13 mouse cellular contexts compared by ENCODE assay signal in the genomic region with DNA sequence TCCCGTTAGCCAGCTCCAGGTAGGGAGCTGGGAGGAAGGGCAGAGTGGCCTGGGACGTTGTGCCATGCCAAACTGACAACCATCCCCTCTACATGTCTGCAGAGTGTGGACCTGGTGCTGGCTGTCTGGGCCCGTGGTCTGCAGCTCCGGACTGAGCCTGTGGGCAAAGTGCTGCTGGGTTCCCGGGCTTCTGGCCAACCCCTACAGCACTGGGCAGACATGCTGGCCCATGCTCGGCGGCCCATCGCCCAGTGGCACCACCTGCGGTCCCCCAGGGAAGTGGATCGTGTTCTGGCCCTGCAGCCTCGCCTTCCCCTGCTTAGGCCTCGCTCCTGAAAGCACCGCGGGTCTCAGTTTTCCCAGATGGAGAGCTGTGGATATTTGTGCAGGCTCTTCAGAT. TPM values are rescaled to one million over a fixed set of nuclear protein-coding genes. Genes with fewer than 3 reads are reported as not detected.
DNase-seq lines count a peak whose midpoint lies in the region; ATAC-seq and TF ChIP-seq lines count a peak whose summit lies in the region.
"Had no signal": no experiment of that assay in that cellular context is flagged by ENCODE, and none has a peak within 500 bp of the region (broad histone marks: within the 10 kb centered on the region; RNA-seq: fewer than 3 reads in every experiment).

No protein-coding gene starts in this region.

- WGBS in kidney, embryonic 15.5 days, result 81% methylated on average over 14 of the region's 14 CpGs
- 84% methylated on average over 14 of the region's 14 CpGs for WGBS in embryonic facial prominence, embryonic 12.5 days
- WGBS in limb, embryonic 14.5 days, result 82% methylated on average over 14 of the region's 14 CpGs
- WGBS in neural tube, embryonic 15.5 days, result 86% methylated on average over 14 of the region's 14 CpGs

- no peak overlapping the region for H3K4me2 ChIP-seq in kidney, embryonic 15.5 days
- H3K4me2 ChIP-seq in embryonic facial prominence, embryonic 12.5 days (replicated peaks), result no peak overlapping the region
- H3K4me2 ChIP-seq in limb, embryonic 14.5 days (replicated peaks; ENCODE audit: low read depth, low read length, severe bottlenecking), result no peak overlapping the region
- no peak overlapping the region for H3K4me2 ChIP-seq in neural tube, embryonic 15.5 days
- H3K4me2 ChIP-seq: hindbrain, embryonic 12.5 days; midbrain, embryonic 12.5 days had no signal

- peaks cover 32% of the 10 kb centered on the region for H3K4me1 ChIP-seq in kidney, embryonic 15.5 days
- peaks cover 16% of the 10 kb centered on the region for H3K4me1 ChIP-seq in embryonic facial prominence, embryonic 12.5 days
- H3K4me1 ChIP-seq in limb, embryonic 14.5 days (ENCODE audit: control insufficient read depth, insufficient read depth, low read length), result peaks cover 25% of the 10 kb centered on the region
- peaks cover 5% of the 10 kb centered on the region for H3K4me1 ChIP-seq in neural tube, embryonic 15.5 days
- H3K4me1 ChIP-seq: midbrain, embryonic 12.5 days had no signal

- peak; percentile 67 for DNase-seq in gastrocnemius, adult 18-20 months (ENCODE audit: low spot score)
- no peak for DNase-seq in gastrocnemius, postnatal 4 days (ENCODE audit: low spot score in 2 of 2)
- no peak for DNase-seq in kidney, postnatal 36 days
- DNase-seq in limb, embryonic 14.5 days (ENCODE audit: low spot score), result no peak
- no peak for DNase-seq in adrenal gland, adult 8-10 months

- no peak for ATAC-seq in kidney, embryonic 15.5 days (replicated peaks; ENCODE audit: low FRiP score)
- ATAC-seq in embryonic facial prominence, embryonic 12.5 days (ENCODE audit: insufficient number of reproducible peaks, insufficient read depth, low FRiP score, low TSS enrichment), result no peak
- ATAC-seq in limb, embryonic 14.5 days (ENCODE audit: low FRiP score, low read depth), result no peak
- ATAC-seq in neural tube, embryonic 15.5 days (ENCODE audit: low FRiP score), result no peak

- no peak overlapping the region for H3K27ac ChIP-seq in kidney, embryonic 15.5 days
- H3K27ac ChIP-seq in embryonic facial prominence, embryonic 12.5 days, result peak overlapping the region; percentile 89
- peak overlapping the region; percentile 40; the same call in 1 of the 2 replicates for H3K27ac ChIP-seq in limb, embryonic 14.5 days (replicated peaks; ENCODE audit: low read depth, low read length)
- H3K27ac ChIP-seq in neural tube, embryonic 15.5 days (replicated peaks), result no peak overlapping the region
- H3K27ac ChIP-seq: hindbrain, embryonic 12.5 days; left cerebral cortex, adult 2 months; midbrain, embryonic 12.5 days had no signal

- H3K27me3 ChIP-seq in kidney, embryonic 15.5 days, result no peaks in the 10 kb centered on the region
- no peaks in the 10 kb centered on the region for H3K27me3 ChIP-seq in embryonic facial prominence, embryonic 12.5 days
- no peaks in the 10 kb centered on the region for H3K27me3 ChIP-seq in limb, embryonic 14.5 days (ENCODE audit: control insufficient read depth, insufficient read depth, low read length)
- H3K27me3 ChIP-seq in neural tube, embryonic 15.5 days (replicated peaks), result no peaks in the 10 kb centered on the region
- H3K27me3 ChIP-seq: hindbrain, embryonic 12.5 days; midbrain, embryonic 12.5 days had no signal

- TF ChIP-seq POLR2A in limb, embryonic 14.5 days (IDR thresholded peaks at IDR 0.05; ENCODE audit: borderline replicate concordance, extremely low read depth, insufficient read depth, insufficient read length), result no peak

- no peaks in the 10 kb centered on the region for H3K9me3 ChIP-seq in kidney, embryonic 15.5 days (replicated peaks)
- no peaks in the 10 kb centered on the region for H3K9me3 ChIP-seq in embryonic facial prominence, embryonic 12.5 days
- no peaks in the 10 kb centered on the region for H3K9me3 ChIP-seq in limb, embryonic 14.5 days (ENCODE audit: control insufficient read depth, low read length)
- no peaks in the 10 kb centered on the region for H3K9me3 ChIP-seq in neural tube, embryonic 15.5 days (replicated peaks)
- H3K9me3 ChIP-seq: hindbrain, embryonic 12.5 days; midbrain, embryonic 12.5 days had no signal

- H3K4me3 ChIP-seq in kidney, embryonic 15.5 days (replicated peaks), result no peak overlapping the region
- no peak overlapping the region for H3K4me3 ChIP-seq in embryonic facial prominence, embryonic 12.5 days
- H3K4me3 ChIP-seq in limb, embryonic 14.5 days (replicated peaks; ENCODE audit: low read length), result no peak overlapping the region
- H3K4me3 ChIP-seq in neural tube, embryonic 15.5 days (replicated peaks), result no peak overlapping the region
- H3K4me3 ChIP-seq: hindbrain, embryonic 12.5 days; left cerebral cortex, adult 2 months; midbrain, embryonic 12.5 days had no signal

- H3K9ac ChIP-seq in kidney, embryonic 15.5 days, result 0 out of 2 replicates have a peak overlapping the region, but pooled peaks have one; percentile 3
- no peak overlapping the region; the same call in none of the 2 replicates for H3K9ac ChIP-seq in embryonic facial prominence, embryonic 12.5 days
- H3K9ac ChIP-seq in limb, embryonic 14.5 days (ENCODE audit: low read depth, low read length, severe bottlenecking), result no peak overlapping the region; the same call in none of the 2 replicates
- H3K9ac ChIP-seq in neural tube, embryonic 15.5 days (replicated peaks), result no peak overlapping the region
- H3K9ac ChIP-seq: hindbrain, embryonic 12.5 days; liver, postnatal 0 days; midbrain, embryonic 12.5 days had no signal

- no peaks in the 10 kb centered on the region for H3K36me3 ChIP-seq in kidney, embryonic 15.5 days
- no peaks in the 10 kb centered on the region for H3K36me3 ChIP-seq in embryonic facial prominence, embryonic 12.5 days
- H3K36me3 ChIP-seq in limb, embryonic 14.5 days (ENCODE audit: control insufficient read depth, insufficient read depth, low read length), result no peaks in the 10 kb centered on the region
- H3K36me3 ChIP-seq in neural tube, embryonic 15.5 days, result no peaks in the 10 kb centered on the region
- H3K36me3 ChIP-seq: hindbrain, embryonic 12.5 days; midbrain, embryonic 12.5 days had no signal

RNA-seq across cellular contexts. Expression of a gene that starts 1.6 kb away (rescaled TPM):
- over 10,000 TPM; 19,257 to 20,060 TPM for total RNA-seq in gastrocnemius, adult 18-20 months (2021)
- 1,000 to 10,000 TPM; 7,757 to 8,026 TPM for total RNA-seq in gastrocnemius, postnatal 4 days (2021)
- 19.0 and 45.8 TPM in 2 replicates for polyA plus RNA-seq in kidney, embryonic 15.5 days (2015; fragmentation: Nextera tagmentation; extraction: Ambion mirVana)
- polyA plus RNA-seq in embryonic facial prominence, embryonic 12.5 days (2016; fragmentation: Nextera tagmentation; extraction: Ambion mirVana), result 7.1 and 9.6 TPM in 2 replicates
- polyA plus RNA-seq in limb, embryonic 14.5 days (2012; rRNA removed), result 60.8 and 156 TPM in 2 replicates
- polyA plus RNA-seq in limb, embryonic 14.5 days (2014; fragmentation: Nextera tagmentation; extraction: Ambion mirVana), result 76.8 and 134 TPM in 2 replicates
- 16.4 and 24.8 TPM in 2 replicates for polyA plus RNA-seq in neural tube, embryonic 15.5 days (2015; fragmentation: Nextera tagmentation; extraction: Ambion mirVana)
- total RNA-seq in adrenal gland, adult 8-10 months (2022), result 1 to 10 TPM in 1 of 4 experiments, under 1 TPM in 3; 0.43 to 1.1 (median 0.85) TPM

RNA-seq across cellular contexts. Expression of a gene that starts 5.3 kb away (rescaled TPM):
- total RNA-seq in gastrocnemius, adult 18-20 months (2021), result not detected
- not detected for total RNA-seq in gastrocnemius, postnatal 4 days (2021)
- 0.62 and 1.3 TPM in 2 replicates for polyA plus RNA-seq in kidney, embryonic 15.5 days (2015; fragmentation: Nextera tagmentation; extraction: Ambion mirVana)
- 0.35 TPM in 1 of 2 replicates, not detected in the other for polyA plus RNA-seq in embryonic facial prominence, embryonic 12.5 days (2016; fragmentation: Nextera tagmentation; extraction: Ambion mirVana)
- 4.9 and 7.3 TPM in 2 replicates for polyA plus RNA-seq in limb, embryonic 14.5 days (2012; rRNA removed)
- 1.5 and 2.0 TPM in 2 replicates for polyA plus RNA-seq in limb, embryonic 14.5 days (2014; fragmentation: Nextera tagmentation; extraction: Ambion mirVana)
- 0.14 TPM in 1 of 2 replicates, not detected in the other for polyA plus RNA-seq in neural tube, embryonic 15.5 days (2015; fragmentation: Nextera tagmentation; extraction: Ambion mirVana)
- total RNA-seq in adrenal gland, adult 8-10 months (2022), result 1 to 10 TPM in 1 of 4 experiments, not detected in 3; 1.2 TPM
- total RNA-seq: left cerebral cortex, adult 2 months had no signal
- polyA plus RNA-seq: liver, postnatal 0 days; neural tube, embryonic 11.5 days had no signal

RNA-seq across cellular contexts. Expression of a gene that starts 20.6 kb away (rescaled TPM):
- total RNA-seq in gastrocnemius, adult 18-20 months (2021), result 10 to 100 TPM; 30.3 to 38.4 TPM
- total RNA-seq in gastrocnemius, postnatal 4 days (2021), result 10 to 100 TPM; 26.3 to 28.7 TPM
- polyA plus RNA-seq in kidney, embryonic 15.5 days (2015; fragmentation: Nextera tagmentation; extraction: Ambion mirVana), result 115 and 139 TPM in 2 replicates
- polyA plus RNA-seq in embryonic facial prominence, embryonic 12.5 days (2016; fragmentation: Nextera tagmentation; extraction: Ambion mirVana), result 24.5 and 24.7 TPM in 2 replicates
- 102 TPM in 2 replicates for polyA plus RNA-seq in limb, embryonic 14.5 days (2012; rRNA removed)
- 45.8 and 48.0 TPM in 2 replicates for polyA plus RNA-seq in limb, embryonic 14.5 days (2014; fragmentation: Nextera tagmentation; extraction: Ambion mirVana)
- polyA plus RNA-seq in neural tube, embryonic 15.5 days (2015; fragmentation: Nextera tagmentation; extraction: Ambion mirVana), result 6.9 and 58.6 TPM in 2 replicates
- total RNA-seq in adrenal gland, adult 8-10 months (2022), result 10 to 100 TPM; 18.1 to 31.9 (median 21.4) TPM

RNA-seq across cellular contexts. Expression of a gene that starts 52.1 kb away (rescaled TPM):
- 100 to 1,000 TPM; 445 to 450 TPM for total RNA-seq in gastrocnemius, adult 18-20 months (2021)
- total RNA-seq in gastrocnemius, postnatal 4 days (2021), result 100 to 1,000 TPM; 265 to 273 TPM
- polyA plus RNA-seq in kidney, embryonic 15.5 days (2015; fragmentation: Nextera tagmentation; extraction: Ambion mirVana), result 294 and 312 TPM in 2 replicates
- 208 and 210 TPM in 2 replicates for polyA plus RNA-seq in embryonic facial prominence, embryonic 12.5 days (2016; fragmentation: Nextera tagmentation; extraction: Ambion mirVana)
- polyA plus RNA-seq in limb, embryonic 14.5 days (2012; rRNA removed), result 237 and 274 TPM in 2 replicates
- polyA plus RNA-seq in limb, embryonic 14.5 days (2014; fragmentation: Nextera tagmentation; extraction: Ambion mirVana), result 334 and 354 TPM in 2 replicates
- polyA plus RNA-seq in neural tube, embryonic 15.5 days (2015; fragmentation: Nextera tagmentation; extraction: Ambion mirVana), result 304 and 310 TPM in 2 replicates
- total RNA-seq in adrenal gland, adult 8-10 months (2022), result 1,000 to 10,000 TPM in 2 of 4 experiments, 100 to 1,000 TPM in 2; 808 to 1,559 (median 1,212) TPM

RNA-seq across cellular contexts. Expression of a gene that starts 57.5 kb away (rescaled TPM):
- 1 to 10 TPM; 1.1 to 2.4 TPM for total RNA-seq in gastrocnemius, adult 18-20 months (2021)
- total RNA-seq in gastrocnemius, postnatal 4 days (2021), result 1 to 10 TPM in 1 of 2 experiments, not detected in 1; 1.3 TPM
- polyA plus RNA-seq in kidney, embryonic 15.5 days (2015; fragmentation: Nextera tagmentation; extraction: Ambion mirVana), result 1.2 and 2.5 TPM in 2 replicates
- polyA plus RNA-seq in embryonic facial prominence, embryonic 12.5 days (2016; fragmentation: Nextera tagmentation; extraction: Ambion mirVana), result 0.67 TPM in 1 of 2 replicates, not detected in the other
- 0.09 TPM in 1 of 2 replicates, not detected in the other for polyA plus RNA-seq in limb, embryonic 14.5 days (2012; rRNA removed)
- not detected in 2 replicates for polyA plus RNA-seq in limb, embryonic 14.5 days (2014; fragmentation: Nextera tagmentation; extraction: Ambion mirVana)
- not detected in 2 replicates for polyA plus RNA-seq in neural tube, embryonic 15.5 days (2015; fragmentation: Nextera tagmentation; extraction: Ambion mirVana)
- 10 to 100 TPM in 3 of 4 experiments, 1 to 10 TPM in 1; 9.0 to 16.1 (median 11.0) TPM for total RNA-seq in adrenal gland, adult 8-10 months (2022)
- polyA plus RNA-seq: hindbrain, embryonic 12.5 days; liver, postnatal 0 days; midbrain, embryonic 12.5 days; neural tube, embryonic 11.5 days had no signal

Comparison
In these comparisons a context has a peak if more than half of its experiments do, and no peak if none do; other contexts are left out.
1. H3K27ac ChIP-seq: peak in embryonic facial prominence, embryonic 12.5 days (single experiment) and limb, embryonic 14.5 days (single experiment); none in kidney, embryonic 15.5 days (single experiment) and neural tube, embryonic 15.5 days (single experiment).